Mouse (Mus musculus): ENCODE data around the gene 9530077C05Rik. TPM values are rescaled to one million over a fixed set of nuclear protein-coding genes. Genes with fewer than 3 reads are reported as not detected.

The 9530077C05Rik gene
- 5.3 and 5.9 TPM in 2 replicates for polyA plus RNA-seq (2014; fragmentation: Nextera tagmentation; extraction: Ambion mirVana)

- H3K4me2 ChIP-seq (ENCODE audit: low read length), result peak within 1 kb of the TSS; percentile 78
- H3K4me1 ChIP-seq (replicated peaks; ENCODE audit: control insufficient read depth, insufficient read depth, low read length), result no peaks in the 10 kb centered on the region
- under 1% methylated on average over 43 of the region's 43 CpGs for WGBS
- H3K36me3 ChIP-seq (ENCODE audit: control insufficient read depth, insufficient read depth, low read length), result no peaks in the 10 kb centered on the region
- DNase-seq (ENCODE audit: low spot score) (peak; percentile 96), ATAC-seq (replicated peaks; ENCODE audit: low FRiP score, low TSS enrichment, low read depth) (peak; percentile 97)
- no peaks in the 10 kb centered on the region for H3K27me3 ChIP-seq (replicated peaks; ENCODE audit: control insufficient read depth, insufficient read depth, low read length)
- peak within 1 kb of the TSS; percentile 58 for H3K9ac ChIP-seq (ENCODE audit: low read length)
- H3K27ac ChIP-seq (ENCODE audit: low read depth), result no peak within 1 kb of the TSS
- peak within 1 kb of the TSS; percentile 65 for H3K4me3 ChIP-seq (ENCODE audit: low read depth, low read length)
- no peaks in the 10 kb centered on the region for H3K9me3 ChIP-seq (ENCODE audit: control insufficient read depth, low read length)
Measured at GRCm38 (mm10) chr9:22411002-22411857, at the start of gene 9530077C05Rik. Gene 9530077C05Rik (plus strand): TSS chr9:22411513.

DNA sequence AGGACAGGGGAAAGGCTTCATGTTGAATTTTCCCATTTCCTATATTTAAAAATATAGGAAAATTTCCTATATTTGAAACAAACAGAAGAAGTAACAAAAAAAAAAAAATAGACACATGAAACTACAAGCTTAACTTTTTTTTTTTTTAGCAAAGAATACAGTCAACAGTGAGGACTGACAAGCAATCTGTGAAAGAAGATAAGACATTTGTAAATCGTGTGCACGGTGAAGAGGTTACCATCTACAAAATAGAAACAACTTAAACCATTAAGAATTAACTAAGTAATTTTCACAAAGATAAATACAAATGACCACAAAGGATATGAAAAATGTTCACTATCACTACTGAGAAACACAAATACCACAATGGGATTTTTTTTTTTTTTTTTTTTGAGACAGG, 45.1 kb upstream of the 9530077C05Rik start:
- Histone ChIP-seq H3K27ac (ENCODE audit: low read depth) (no peak overlapping the region), H3K4me1 (replicated peaks; ENCODE audit: control insufficient read depth, insufficient read depth, low read length) (no peaks in the 10 kb centered on the region), H3K4me2 (ENCODE audit: low read length) (no peak overlapping the region), H3K27me3 (replicated peaks; ENCODE audit: control insufficient read depth, insufficient read depth, low read length) (no peaks in the 10 kb centered on the region), H3K9me3 (ENCODE audit: control insufficient read depth, low read length) (no peaks in the 10 kb centered on the region), H3K9ac (ENCODE audit: low read length) (no peak overlapping the region), H3K36me3 (ENCODE audit: control insufficient read depth, insufficient read depth, low read length) (peaks cover 93% of the 10 kb centered on the region), H3K4me3 (ENCODE audit: low read depth, low read length) (no peak overlapping the region)
- WGBS, result 95% methylated on average over 2 of the region's 2 CpGs
- ATAC-seq (replicated peaks; ENCODE audit: low FRiP score, low TSS enrichment, low read depth) (no peak), DNase-seq (ENCODE audit: low spot score) (no peak)

DNA sequence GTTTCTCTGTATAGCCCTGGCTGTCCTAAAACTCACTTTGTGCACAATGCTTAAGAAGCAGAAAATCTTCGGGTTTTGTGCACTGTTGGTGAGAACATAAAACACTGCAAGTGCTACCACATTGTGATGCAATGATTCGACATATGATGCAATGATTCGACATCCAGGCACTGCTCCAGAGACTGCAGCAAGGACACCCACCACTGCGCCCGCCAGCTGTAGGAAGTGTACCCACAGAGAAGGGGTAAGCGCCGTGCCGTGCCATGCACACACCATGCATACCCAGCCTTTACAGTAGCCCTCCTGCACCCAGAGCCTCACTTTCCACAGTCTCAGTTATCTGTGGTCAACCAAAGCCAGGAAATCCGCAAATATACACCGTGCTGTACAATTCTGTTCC, 44.7 kb upstream of the 9530077C05Rik start:
- Histone ChIP-seq H3K9ac (ENCODE audit: low read length) (no peak overlapping the region), H3K36me3 (ENCODE audit: control insufficient read depth, insufficient read depth, low read length) (peaks cover 93% of the 10 kb centered on the region), H3K27ac (ENCODE audit: low read depth) (no peak overlapping the region), H3K9me3 (ENCODE audit: control insufficient read depth, low read length) (no peaks in the 10 kb centered on the region), H3K4me1 (replicated peaks; ENCODE audit: control insufficient read depth, insufficient read depth, low read length) (no peaks in the 10 kb centered on the region), H3K27me3 (replicated peaks; ENCODE audit: control insufficient read depth, insufficient read depth, low read length) (no peaks in the 10 kb centered on the region), H3K4me2 (ENCODE audit: low read length) (no peak overlapping the region), H3K4me3 (ENCODE audit: low read depth, low read length) (no peak overlapping the region)
- 90% methylated on average over 10 of the region's 10 CpGs for WGBS
- no peak for ATAC-seq (replicated peaks; ENCODE audit: low FRiP score, low TSS enrichment, low read depth)
- DNase-seq (ENCODE audit: low spot score), result no peak

DNA sequence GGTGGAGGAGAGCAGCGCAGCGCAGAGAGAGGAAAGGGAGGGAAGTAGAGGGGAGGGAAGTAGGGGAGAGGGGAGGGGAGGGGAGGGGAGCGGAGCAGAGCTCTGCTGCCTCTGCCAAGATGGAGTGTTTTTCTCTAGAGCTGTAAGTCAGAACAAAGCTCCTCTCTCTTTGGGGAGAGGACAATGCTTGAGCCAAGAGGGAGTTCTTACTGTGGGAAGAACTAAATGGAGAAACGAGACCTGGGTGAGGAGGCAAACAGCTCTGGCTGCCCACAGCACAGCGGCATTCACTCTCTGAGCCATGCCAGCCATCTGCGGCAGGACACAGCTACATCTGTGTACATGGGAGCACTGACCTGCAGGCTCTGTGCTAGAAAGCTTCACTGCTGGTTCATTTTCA, 43.3 kb upstream of the 9530077C05Rik start:
- no peak overlapping the region for H3K4me2 ChIP-seq (ENCODE audit: low read length)
- no peak overlapping the region for H3K27ac ChIP-seq (ENCODE audit: low read depth)
- DNase-seq (ENCODE audit: low spot score) (no peak), ATAC-seq (replicated peaks; ENCODE audit: low FRiP score, low TSS enrichment, low read depth) (no peak)
- H3K27me3 ChIP-seq (replicated peaks; ENCODE audit: control insufficient read depth, insufficient read depth, low read length), result no peaks in the 10 kb centered on the region
- no peak overlapping the region for H3K9ac ChIP-seq (ENCODE audit: low read length)
- peaks cover 94% of the 10 kb centered on the region for H3K36me3 ChIP-seq (ENCODE audit: control insufficient read depth, insufficient read depth, low read length)
- H3K4me3 ChIP-seq (ENCODE audit: low read depth, low read length), result no peak overlapping the region
- H3K9me3 ChIP-seq (ENCODE audit: control insufficient read depth, low read length), result no peaks in the 10 kb centered on the region
- 74% methylated on average over 6 of the region's 6 CpGs for WGBS
- no peaks in the 10 kb centered on the region for H3K4me1 ChIP-seq (replicated peaks; ENCODE audit: control insufficient read depth, insufficient read depth, low read length)

- DNase-seq (ENCODE audit: low spot score) (no peak), ATAC-seq (replicated peaks; ENCODE audit: low FRiP score, low TSS enrichment, low read depth) (no peak)
- 96% methylated on average over 4 of the region's 4 CpGs for WGBS
- H3K4me2 ChIP-seq (ENCODE audit: low read length), result no peak overlapping the region
- H3K27ac ChIP-seq (ENCODE audit: low read depth), result no peak overlapping the region
- no peaks in the 10 kb centered on the region for H3K27me3 ChIP-seq (replicated peaks; ENCODE audit: control insufficient read depth, insufficient read depth, low read length)
- no peak overlapping the region for H3K4me3 ChIP-seq (ENCODE audit: low read depth, low read length)
- H3K36me3 ChIP-seq (ENCODE audit: control insufficient read depth, insufficient read depth, low read length), result peaks cover 90% of the 10 kb centered on the region
- H3K4me1 ChIP-seq (replicated peaks; ENCODE audit: control insufficient read depth, insufficient read depth, low read length), result no peaks in the 10 kb centered on the region
- H3K9ac ChIP-seq (ENCODE audit: low read length), result no peak overlapping the region
- no peaks in the 10 kb centered on the region for H3K9me3 ChIP-seq (ENCODE audit: control insufficient read depth, low read length)
Measured at GRCm38 (mm10) chr9:22372760-22373159, 38.6 kb upstream of the 9530077C05Rik start.

GRCm38 (mm10) chr9:22376086-22376485, 35.2 kb upstream of the 9530077C05Rik start:
- peaks cover 89% of the 10 kb centered on the region for H3K36me3 ChIP-seq (ENCODE audit: control insufficient read depth, insufficient read depth, low read length)
- H3K4me1 ChIP-seq (replicated peaks; ENCODE audit: control insufficient read depth, insufficient read depth, low read length), result no peaks in the 10 kb centered on the region

DNA sequence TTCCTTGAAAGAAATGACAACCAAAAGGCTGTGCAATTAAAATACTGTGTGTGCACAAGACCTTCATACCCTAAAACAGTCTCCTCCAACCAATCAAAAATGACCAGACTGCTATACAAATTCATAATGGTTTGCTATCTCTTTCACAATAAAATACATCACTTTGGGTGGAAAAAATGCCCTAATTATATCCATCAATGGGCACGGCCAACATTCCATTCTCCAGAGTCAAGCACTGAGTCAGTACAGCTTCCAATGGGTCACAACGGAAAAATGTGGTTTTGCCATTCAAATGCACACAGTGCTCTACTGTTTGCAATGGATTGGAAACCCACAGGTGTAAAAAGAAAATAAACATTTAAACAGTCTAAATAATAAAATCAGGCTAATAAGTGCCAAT, 25.4 kb upstream of the 9530077C05Rik start:
- Histone ChIP-seq H3K27me3 (replicated peaks; ENCODE audit: control insufficient read depth, insufficient read depth, low read length) (no peaks in the 10 kb centered on the region), H3K4me3 (ENCODE audit: low read depth, low read length) (no peak overlapping the region), H3K27ac (ENCODE audit: low read depth) (no peak overlapping the region), H3K4me1 (replicated peaks; ENCODE audit: control insufficient read depth, insufficient read depth, low read length) (peaks cover 13% of the 10 kb centered on the region), H3K9me3 (ENCODE audit: control insufficient read depth, low read length) (no peaks in the 10 kb centered on the region), H3K9ac (ENCODE audit: low read length) (no peak overlapping the region), H3K36me3 (ENCODE audit: control insufficient read depth, insufficient read depth, low read length) (peaks cover 12% of the 10 kb centered on the region), H3K4me2 (ENCODE audit: low read length) (no peak overlapping the region)
- ATAC-seq (replicated peaks; ENCODE audit: low FRiP score, low TSS enrichment, low read depth) (no peak), DNase-seq (ENCODE audit: low spot score) (no peak)
- WGBS, result 81% methylated on average over 2 of the region's 2 CpGs

More at GRCm38 (mm10) chr9:22376086-22376485, 35.2 kb upstream of the 9530077C05Rik start:
- H3K9me3 ChIP-seq (ENCODE audit: control insufficient read depth, low read length), result no peaks in the 10 kb centered on the region
- H3K27ac ChIP-seq (ENCODE audit: low read depth), result no peak overlapping the region
- no peak overlapping the region for H3K4me2 ChIP-seq (ENCODE audit: low read length)
- no peak overlapping the region for H3K4me3 ChIP-seq (ENCODE audit: low read depth, low read length)
- DNase-seq (ENCODE audit: low spot score) (no peak), ATAC-seq (replicated peaks; ENCODE audit: low FRiP score, low TSS enrichment, low read depth) (no peak)
- WGBS, result 85% methylated on average over 5 of the region's 5 CpGs
- no peaks in the 10 kb centered on the region for H3K27me3 ChIP-seq (replicated peaks; ENCODE audit: control insufficient read depth, insufficient read depth, low read length)
- no peak overlapping the region for H3K9ac ChIP-seq (ENCODE audit: low read length)

DNA sequence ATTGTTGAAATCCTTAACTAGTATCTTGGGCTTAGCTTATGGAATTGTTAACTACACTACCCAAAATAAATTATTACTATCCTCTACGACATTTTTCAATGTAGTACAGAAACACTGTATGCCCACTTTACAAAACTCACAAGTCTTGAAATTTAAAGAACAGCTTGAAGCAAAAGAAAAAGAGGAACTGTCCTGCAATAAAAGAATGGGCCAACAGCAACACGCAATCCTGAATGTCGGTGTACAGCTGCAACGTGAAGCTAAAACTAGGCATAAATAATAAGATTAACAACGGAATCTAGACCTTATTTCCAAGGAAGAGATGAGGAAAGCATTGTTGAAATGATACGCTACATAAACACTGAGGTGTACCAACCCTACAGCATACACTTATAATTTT, 23.4 kb upstream of the 9530077C05Rik start:
- peak overlapping the region; percentile 92 for H3K27ac ChIP-seq (ENCODE audit: low read depth)
- ATAC-seq (replicated peaks; ENCODE audit: low FRiP score, low TSS enrichment, low read depth), result no peak
- WGBS, result 20% methylated on average over 6 of the region's 6 CpGs

More for the DNA sequence above, 23.4 kb upstream of the 9530077C05Rik start:
- no peaks in the 10 kb centered on the region for H3K36me3 ChIP-seq (ENCODE audit: control insufficient read depth, insufficient read depth, low read length)
- DNase-seq (ENCODE audit: low spot score), result no peak
- peak overlapping the region; percentile 98 for H3K4me3 ChIP-seq (ENCODE audit: low read depth, low read length)
- peak overlapping the region; percentile 75 for H3K9ac ChIP-seq (ENCODE audit: low read length)
- peak overlapping the region; percentile 72 for H3K4me2 ChIP-seq (ENCODE audit: low read length)
- H3K4me1 ChIP-seq (replicated peaks; ENCODE audit: control insufficient read depth, insufficient read depth, low read length), result peaks cover 13% of the 10 kb centered on the region
- H3K27me3 ChIP-seq (replicated peaks; ENCODE audit: control insufficient read depth, insufficient read depth, low read length), result no peaks in the 10 kb centered on the region
- no peaks in the 10 kb centered on the region for H3K9me3 ChIP-seq (ENCODE audit: control insufficient read depth, low read length)

Measured in intestine, embryonic 14.5 days (tissue).